Comparison of ENCODE assay signal across 14 mouse cellular contexts in the genomic region with DNA sequence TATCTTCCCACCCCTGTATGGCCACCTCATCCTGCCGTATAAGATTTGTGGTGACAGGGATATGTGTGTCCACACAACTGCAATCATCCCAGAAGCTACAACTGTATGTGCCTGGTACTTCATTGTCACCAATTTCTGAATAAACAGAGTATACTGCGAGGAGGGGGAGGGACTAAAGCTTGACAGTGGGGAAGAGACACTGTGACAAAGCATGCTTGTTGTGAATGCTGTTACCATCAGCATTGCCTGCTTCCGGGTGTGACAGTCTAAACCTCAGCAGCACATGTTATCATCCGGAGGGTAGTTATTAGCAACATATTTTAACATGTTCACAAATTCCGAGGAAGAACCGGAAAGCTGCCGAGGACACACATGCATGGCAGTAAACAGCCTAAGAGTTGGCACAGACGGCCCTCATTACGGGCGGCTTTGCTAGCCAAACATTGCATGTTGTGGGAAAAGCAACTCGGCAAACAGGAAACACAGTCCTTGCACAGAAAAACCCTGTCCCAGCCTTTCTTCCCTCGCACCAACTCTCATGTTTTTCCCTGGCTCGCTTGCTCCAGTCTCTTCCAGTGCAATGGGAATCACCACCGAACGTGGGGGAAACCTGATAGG. TPM values are rescaled to one million over a fixed set of nuclear protein-coding genes. Genes with fewer than 3 reads are reported as not detected.
A peak's percentile ranks its signal among the peaks of the same experiment; 100 is the strongest.
DNase-seq lines count a peak whose midpoint lies in the region; ATAC-seq and TF ChIP-seq lines count a peak whose summit lies in the region.
"Had no signal": no experiment of that assay in that cellular context is flagged by ENCODE, and none has a peak within 500 bp of the region (broad histone marks: within the 10 kb centered on the region; RNA-seq: fewer than 3 reads in every experiment).

No protein-coding gene starts in this region.

- H3K9me3 ChIP-seq in embryonic facial prominence, embryonic 13.5 days: no peaks in the 10 kb centered on the region
- no peaks in the 10 kb centered on the region for H3K9me3 ChIP-seq in embryonic facial prominence, embryonic 10.5 days
- H3K9me3 ChIP-seq in midbrain, embryonic 13.5 days: no peaks in the 10 kb centered on the region
- H3K9me3 ChIP-seq in midbrain, embryonic 10.5 days (replicated peaks): no peaks in the 10 kb centered on the region
- H3K9me3 ChIP-seq in forebrain, embryonic 14.5 days (replicated peaks; ENCODE audit: control insufficient read depth, low read length): no peaks in the 10 kb centered on the region
- no peaks in the 10 kb centered on the region for H3K9me3 ChIP-seq in neural tube, embryonic 14.5 days (ENCODE audit: control insufficient read depth, low read length)
- H3K9me3 ChIP-seq: G1E had no signal

- H3K4me2 ChIP-seq in embryonic facial prominence, embryonic 13.5 days: peak overlapping the region; percentile 37
- peak overlapping the region; percentile 38 for H3K4me2 ChIP-seq in midbrain, embryonic 13.5 days (replicated peaks)
- peak overlapping the region; percentile 33 for H3K4me2 ChIP-seq in forebrain, embryonic 14.5 days (ENCODE audit: low read length)
- peak overlapping the region; percentile 77 for H3K4me2 ChIP-seq in neural tube, embryonic 14.5 days (ENCODE audit: low read depth, low read length)

- no peak for TF ChIP-seq CTCF in thymus, adult 2 months (IDR thresholded peaks at IDR 0.05; ENCODE audit: borderline replicate concordance, control insufficient read depth, extremely low read depth, insufficient read depth, low read length, poor library complexity)

- no peaks in the 10 kb centered on the region for H3K36me3 ChIP-seq in embryonic facial prominence, embryonic 13.5 days
- no peaks in the 10 kb centered on the region for H3K36me3 ChIP-seq in embryonic facial prominence, embryonic 10.5 days (replicated peaks)
- H3K36me3 ChIP-seq in midbrain, embryonic 13.5 days: no peaks in the 10 kb centered on the region
- no peaks in the 10 kb centered on the region for H3K36me3 ChIP-seq in midbrain, embryonic 10.5 days
- no peaks in the 10 kb centered on the region for H3K36me3 ChIP-seq in forebrain, embryonic 14.5 days (ENCODE audit: control insufficient read depth, insufficient read depth, low read length)
- H3K36me3 ChIP-seq in neural tube, embryonic 14.5 days (ENCODE audit: control insufficient read depth, insufficient read depth, low read length): no peaks in the 10 kb centered on the region
- H3K36me3 ChIP-seq in thymus, adult 2 months (ENCODE audit: control insufficient read depth, insufficient read depth, low read length): no peaks in the 10 kb centered on the region
- H3K36me3 ChIP-seq: G1E had no signal

- WGBS in embryonic facial prominence, embryonic 13.5 days: 46% methylated on average over 15 of the region's 15 CpGs
- 75% methylated on average over 15 of the region's 15 CpGs for WGBS in embryonic facial prominence, embryonic 10.5 days
- WGBS in midbrain, embryonic 13.5 days: 82% methylated on average over 15 of the region's 15 CpGs
- WGBS in midbrain, embryonic 10.5 days: 89% methylated on average over 15 of the region's 15 CpGs
- WGBS in forebrain, embryonic 14.5 days: 51% methylated on average over 15 of the region's 15 CpGs
- WGBS in neural tube, embryonic 14.5 days: 52% methylated on average over 15 of the region's 15 CpGs
- WGBS in thymus, adult 2 months: 91% methylated on average over 15 of the region's 15 CpGs

- H3K4me1 ChIP-seq in embryonic facial prominence, embryonic 13.5 days: peaks cover 63% of the 10 kb centered on the region
- peaks cover 55% of the 10 kb centered on the region for H3K4me1 ChIP-seq in embryonic facial prominence, embryonic 10.5 days
- peaks cover 82% of the 10 kb centered on the region for H3K4me1 ChIP-seq in midbrain, embryonic 13.5 days (replicated peaks)
- H3K4me1 ChIP-seq in midbrain, embryonic 10.5 days: peaks cover 74% of the 10 kb centered on the region
- peaks cover 62% of the 10 kb centered on the region for H3K4me1 ChIP-seq in forebrain, embryonic 14.5 days (ENCODE audit: control insufficient read depth, insufficient read depth, low read length)
- peaks cover 65% of the 10 kb centered on the region for H3K4me1 ChIP-seq in neural tube, embryonic 14.5 days (ENCODE audit: control insufficient read depth, insufficient read depth, low read length)
- H3K4me1 ChIP-seq in thymus, adult 2 months (replicated peaks; ENCODE audit: control insufficient read depth, insufficient read depth, low read length): peaks cover 2% of the 10 kb centered on the region; the same call in 1 of the 2 replicates

- no peak overlapping the region for H3K9ac ChIP-seq in embryonic facial prominence, embryonic 13.5 days
- peak overlapping the region; percentile 51 for H3K9ac ChIP-seq in midbrain, embryonic 13.5 days (replicated peaks)
- peak overlapping the region; percentile 43; the same call in 1 of the 2 replicates for H3K9ac ChIP-seq in forebrain, embryonic 14.5 days (ENCODE audit: low read length)
- H3K9ac ChIP-seq in neural tube, embryonic 14.5 days (replicated peaks; ENCODE audit: low read depth, low read length): peak overlapping the region; percentile 12; the same call in 1 of the 2 replicates

- no peak for DNase-seq in embryonic facial prominence, embryonic 10.5 days (ENCODE audit: low spot score)
- DNase-seq in midbrain, embryonic 10.5 days (ENCODE audit: low spot score): no peak
- peak; percentile 78 for DNase-seq in forebrain, embryonic 14.5 days (ENCODE audit: low spot score)
- no peak for DNase-seq in spleen, adult 18-20 months
- DNase-seq in thymus, adult 2 months: no peak
- DNase-seq: right cerebral cortex, postnatal 14 days; thymus, adult 18-20 months had no signal

- H3K27ac ChIP-seq in embryonic facial prominence, embryonic 13.5 days: peak overlapping the region; percentile 18; the same call in 1 of the 2 replicates
- no peak overlapping the region for H3K27ac ChIP-seq in embryonic facial prominence, embryonic 10.5 days (replicated peaks)
- H3K27ac ChIP-seq in midbrain, embryonic 13.5 days: peak overlapping the region; percentile 49
- H3K27ac ChIP-seq in midbrain, embryonic 10.5 days (replicated peaks): no peak overlapping the region
- peak overlapping the region; percentile 76 for H3K27ac ChIP-seq in forebrain, embryonic 14.5 days (ENCODE audit: low read depth, low read length)
- peak overlapping the region; percentile 58; the same call in 1 of the 2 replicates for H3K27ac ChIP-seq in neural tube, embryonic 14.5 days (ENCODE audit: low read depth, low read length)
- no peak overlapping the region for H3K27ac ChIP-seq in thymus, adult 2 months (ENCODE audit: control insufficient read depth, insufficient read depth, low read length)

- H3K4me3 ChIP-seq in embryonic facial prominence, embryonic 13.5 days: no peak overlapping the region
- no peak overlapping the region for H3K4me3 ChIP-seq in embryonic facial prominence, embryonic 10.5 days
- H3K4me3 ChIP-seq in midbrain, embryonic 13.5 days (replicated peaks): peak overlapping the region; percentile 2; the same call in 1 of the 2 replicates
- no peak overlapping the region for H3K4me3 ChIP-seq in midbrain, embryonic 10.5 days
- no peak overlapping the region for H3K4me3 ChIP-seq in forebrain, embryonic 14.5 days (ENCODE audit: low read depth, low read length)
- H3K4me3 ChIP-seq in neural tube, embryonic 14.5 days (ENCODE audit: low read depth, low read length): peak overlapping the region; percentile 11; the same call in 1 of the 2 replicates
- H3K4me3 ChIP-seq in thymus, adult 2 months (ENCODE audit: control insufficient read depth, insufficient read depth, low read length): no peak overlapping the region
- H3K4me3 ChIP-seq: myocyte had no signal

- ATAC-seq in embryonic facial prominence, embryonic 13.5 days (ENCODE audit: insufficient number of reproducible peaks, insufficient read depth, low FRiP score, low TSS enrichment, low read depth): no peak
- ATAC-seq in midbrain, embryonic 13.5 days: no peak
- peak; percentile 33 for ATAC-seq in forebrain, embryonic 14.5 days
- ATAC-seq in neural tube, embryonic 14.5 days (ENCODE audit: low read depth): peak; percentile 22; the same call in 1 of the 2 replicates
- ATAC-seq: lung, postnatal 0 days had no signal

- TF ChIP-seq POLR2A in thymus, adult 2 months (IDR thresholded peaks at IDR 0.05; ENCODE audit: control insufficient read depth, extremely low read depth, insufficient read depth, low read length, poor library complexity): no peak

- no peaks in the 10 kb centered on the region for H3K27me3 ChIP-seq in embryonic facial prominence, embryonic 13.5 days
- no peaks in the 10 kb centered on the region; the same call in 1 of the 2 replicates for H3K27me3 ChIP-seq in embryonic facial prominence, embryonic 10.5 days (replicated peaks; ENCODE audit: low read depth, poor library complexity, severe bottlenecking)
- no peaks in the 10 kb centered on the region for H3K27me3 ChIP-seq in midbrain, embryonic 13.5 days
- no peaks in the 10 kb centered on the region for H3K27me3 ChIP-seq in midbrain, embryonic 10.5 days (ENCODE audit: low read depth, poor library complexity, severe bottlenecking)
- no peaks in the 10 kb centered on the region for H3K27me3 ChIP-seq in forebrain, embryonic 14.5 days (replicated peaks; ENCODE audit: control insufficient read depth, insufficient read depth, low read length)
- H3K27me3 ChIP-seq in neural tube, embryonic 14.5 days (ENCODE audit: control insufficient read depth, insufficient read depth, low read length): no peaks in the 10 kb centered on the region
- no peaks in the 10 kb centered on the region; the same call in 1 of the 2 replicates for H3K27me3 ChIP-seq in thymus, adult 2 months (ENCODE audit: control insufficient read depth, insufficient read depth, low read length)

RNA-seq across cellular contexts. Expression of gene Gm6525, which starts 41.9 kb away (rescaled TPM):
- 1.2 and 1.6 TPM in 2 replicates for polyA plus RNA-seq in embryonic facial prominence, embryonic 13.5 days (2015; fragmentation: Nextera tagmentation; extraction: Ambion mirVana)
- 0.91 and 1.3 TPM in 2 replicates for polyA plus RNA-seq in embryonic facial prominence, embryonic 10.5 days (2016; fragmentation: Nextera tagmentation; extraction: Ambion mirVana)
- 3.8 and 4.3 TPM in 2 replicates for polyA plus RNA-seq in midbrain, embryonic 13.5 days (2015; fragmentation: Nextera tagmentation; extraction: Ambion mirVana)
- polyA plus RNA-seq in midbrain, embryonic 10.5 days (2016; fragmentation: Nextera tagmentation; extraction: Ambion mirVana): 1.8 and 2.8 TPM in 2 replicates
- polyA plus RNA-seq in forebrain, embryonic 14.5 days (2014; fragmentation: Nextera tagmentation; extraction: Ambion mirVana): 0.87 and 0.97 TPM in 2 replicates
- 3.6 and 4.6 TPM in 2 replicates for polyA plus RNA-seq in neural tube, embryonic 14.5 days (2014; fragmentation: Nextera tagmentation; extraction: Ambion mirVana)
- polyA plus RNA-seq in thymus, adult 2 months (2012; rRNA removed): not detected in 2 replicates
- polyA plus RNA-seq: G1E; gonadal fat pad, adult 2 months had no signal

Comparison
In these comparisons a context has a peak if more than half of its experiments do, and no peak if none do; other contexts are left out.
1. H3K27ac ChIP-seq: peak in embryonic facial prominence, embryonic 13.5 days (single experiment), midbrain, embryonic 13.5 days (single experiment), forebrain, embryonic 14.5 days (single experiment) and neural tube, embryonic 14.5 days (single experiment); none in embryonic facial prominence, embryonic 10.5 days (single experiment), midbrain, embryonic 10.5 days (single experiment) and thymus, adult 2 months (single experiment).
2. H3K4me3 ChIP-seq: peak in midbrain, embryonic 13.5 days (single experiment) and neural tube, embryonic 14.5 days (single experiment); none in embryonic facial prominence, embryonic 13.5 days (single experiment), embryonic facial prominence, embryonic 10.5 days (single experiment), midbrain, embryonic 10.5 days (single experiment), forebrain, embryonic 14.5 days (single experiment) and thymus, adult 2 months (single experiment).
3. ATAC-seq: peak in forebrain, embryonic 14.5 days (single experiment) and neural tube, embryonic 14.5 days (single experiment); none in embryonic facial prominence, embryonic 13.5 days (single experiment) and midbrain, embryonic 13.5 days (single experiment).
4. Peak in every context shown above with its lines, with median percentiles within 50 percentile points of each other: H3K4me2 ChIP-seq.